Mouse (Mus musculus) ES-E14 (cell line): ENCODE results near the gene Pitpnm3. TPM values are rescaled to one million over a fixed set of nuclear protein-coding genes. Genes with fewer than 3 reads are reported as not detected.

ENCODE experiments used
- DNase-seq: peaks from one replicate; pipeline ENCODE4 v3.0.0-alpha.2; 2013; ENCODE audit warnings: low read depth, low spot score
- H3K27ac ChIP-seq: 2 replicates; pipeline ENCODE4 v1.5.1; 2012; ENCODE audit warnings: low read depth, mild to moderate bottlenecking, low read length, moderate library complexity, mixed read lengths; ENCODE audit not compliant: poor library complexity, insufficient read depth, severe bottlenecking
- H3K36me3 ChIP-seq: 2 replicates; pipeline ENCODE4 v1.6.1; 2012; ENCODE audit warnings: mild to moderate bottlenecking, low read length, moderate library complexity, mixed read lengths; ENCODE audit not compliant: control insufficient read depth, poor library complexity, insufficient read depth, severe bottlenecking
- H3K4me1 ChIP-seq, 2 experiments: fragments of 150-350 bp in 1 of 2; sonication (generic) in 1 of 2; 2 replicates each; pipeline ENCODE4 v1.6.1; 2012; ENCODE audit warnings: low read length in 2 of 2, mild to moderate bottlenecking in 1 of 2, mixed read lengths in 1 of 2; ENCODE audit not compliant: control insufficient read depth in 2 of 2, insufficient read depth in 2 of 2, poor library complexity in 1 of 2
- H3K4me3 ChIP-seq, 2 experiments: fragments of 150-350 bp in 1 of 2; sonication (generic) in 1 of 2; 2 replicates each; pipeline ENCODE4 v1.5.1; 2012; ENCODE audit warnings: low read length in 2 of 2, low read depth in 1 of 2, mild to moderate bottlenecking in 1 of 2, mixed read lengths in 1 of 2; ENCODE audit not compliant: insufficient read depth in 1 of 2, poor library complexity in 1 of 2, severe bottlenecking in 1 of 2
- H3K9ac ChIP-seq: 2 replicates; pipeline ENCODE4 v1.6.1; 2012; ENCODE audit warnings: low read depth, mild to moderate bottlenecking, low read length, mixed read lengths; ENCODE audit not compliant: poor library complexity, insufficient read depth, severe bottlenecking
- H3K9me3 ChIP-seq: fragments of 150-350 bp; sonication (generic); 2 replicates; pipeline ENCODE4 v1.6.1; 2012; ENCODE audit warnings: low read depth, mild to moderate bottlenecking, low read length; ENCODE audit not compliant: control insufficient read depth, insufficient read depth
- CHD2 ChIP-seq: IDR thresholded peaks from 2 replicates; pipeline ENCODE4 v1.6.1; 2014; ENCODE audit warnings: mild to moderate bottlenecking, low read depth, low read length, inconsistent platforms
- HCFC1 ChIP-seq: IDR thresholded peaks from 2 replicates; pipeline ENCODE4 v1.6.1; 2012; ENCODE audit warnings: low read length, inconsistent platforms, borderline replicate concordance; ENCODE audit not compliant: insufficient read depth
- MAFK ChIP-seq: IDR thresholded peaks from 2 replicates; pipeline ENCODE4 v1.6.1; 2014; ENCODE audit warnings: mild to moderate bottlenecking, low read depth, low read length, inconsistent platforms; ENCODE audit not compliant: insufficient read depth
- ZC3H11A ChIP-seq: IDR thresholded peaks from 2 replicates; pipeline ENCODE4 v1.6.1; 2012; ENCODE audit warnings: low read depth, mild to moderate bottlenecking, inconsistent platforms, low read length, borderline replicate concordance
- ZNF384 ChIP-seq: IDR thresholded peaks from 2 replicates; pipeline ENCODE4 v1.6.1; 2012; ENCODE audit warnings: low read depth, low read length, inconsistent platforms
- in situ Hi-C, 2 experiments: fragments of 600-800 bp; cut with MboI; formaldehyde crosslinking; loops; one replicate each; pipeline ENCODE4 v1.15.1; 2025; ENCODE audit warnings: low sequenced_read_pairs in 2 of 2, inconsistent platforms in 1 of 2; ENCODE audit not compliant: unreplicated experiment in 2 of 2
- total RNA-seq: library from RNA; depleted of rRNA; stranded (reverse); fragments of 300-350 nt; gene quantifications from 2 replicates; pipeline ENCODE4 v1.2.3, GENCODE M21; 2012

Gene Pitpnm3
- total RNA-seq, 1 experiment: 0.36 TPM

DNA sequence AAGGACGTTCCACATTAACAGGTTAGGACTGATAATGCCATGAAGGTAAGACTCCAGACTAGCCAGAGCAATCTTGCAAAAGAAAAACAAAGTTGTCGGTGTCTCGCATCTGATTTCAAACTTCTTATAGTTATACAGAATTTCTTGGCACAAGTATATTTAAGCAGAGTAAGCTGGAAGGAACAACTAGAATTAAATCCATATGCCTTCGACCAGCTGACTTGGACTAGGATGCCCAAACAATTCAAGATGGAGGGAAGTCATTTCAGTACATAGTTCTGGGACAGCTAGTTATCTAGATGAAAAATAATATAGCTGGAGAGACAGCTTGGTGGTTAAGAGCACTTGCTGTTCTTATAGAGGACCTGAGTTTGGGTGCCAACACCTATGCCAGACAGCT is 34.6 kb downstream of the Pitpnm3 start:
- Histone ChIP-seq H3K9me3 (no peaks in the 10 kb centered on the region), H3K9ac (no peak overlapping the region), H3K4me3 (no peak overlapping the region), H3K36me3 (no peaks in the 10 kb centered on the region), H3K4me1 (no peaks in the 10 kb centered on the region), H3K27ac (no peak overlapping the region)
- DNase-seq: no peak
- in situ Hi-C loops: no loop called here
- TF ChIP-seq MAFK: no peak
- TF ChIP-seq HCFC1: no peak
- no peak for TF ChIP-seq ZNF384
- no peak for TF ChIP-seq ZC3H11A

GRCm38 (mm10) chr11:72099181-72099580 is 36.4 kb downstream of the Pitpnm3 start:
- TF ChIP-seq MAFK (no peak), ZC3H11A (no peak), HCFC1 (no peak), CHD2 (no peak), ZNF384 (no peak)
- in situ Hi-C loops: no loop called here
- no peak overlapping the region for H3K4me3 ChIP-seq

DNA sequence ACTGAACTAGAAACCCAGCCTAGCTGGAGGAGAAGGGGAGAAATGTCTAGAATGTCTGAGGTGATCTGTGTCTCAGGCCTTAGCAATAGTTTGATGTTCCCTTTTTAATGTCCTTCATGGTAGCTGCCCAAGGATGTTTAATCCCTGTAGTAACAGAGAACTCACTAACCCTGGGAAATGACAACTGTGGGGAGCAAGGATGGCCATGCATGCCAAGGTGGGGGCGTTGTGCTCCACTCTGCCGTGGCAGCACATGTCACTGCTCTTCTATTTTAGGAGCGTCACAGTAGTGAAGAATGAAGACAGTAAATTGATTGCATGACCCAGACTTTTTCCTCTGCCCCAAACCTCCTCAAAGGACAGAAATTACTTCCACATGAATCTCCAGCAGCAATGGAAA is 37.6 kb downstream of the Pitpnm3 start:
- in situ Hi-C loops: no loop called here
- no peak for DNase-seq

More at GRCm38 (mm10) chr11:72099181-72099580, 36.4 kb downstream of the Pitpnm3 start:
- H3K27ac ChIP-seq: no peak overlapping the region
- H3K36me3 ChIP-seq: no peaks in the 10 kb centered on the region
- no peak for DNase-seq
- no peak overlapping the region for H3K9ac ChIP-seq
- H3K9me3 ChIP-seq: no peaks in the 10 kb centered on the region
- 0 out of 4 replicates have a peak, but pooled peaks cover 0 to 2% of the 10 kb centered on the region in 2 experiments for H3K4me1 ChIP-seq

GRCm38 (mm10) chr11:72095994-72096393 is 39.6 kb downstream of the Pitpnm3 start:
- no peak for DNase-seq
- no peak overlapping the region for H3K4me3 ChIP-seq
- no peaks in the 10 kb centered on the region for H3K36me3 ChIP-seq
- H3K9me3 ChIP-seq: no peaks in the 10 kb centered on the region
- H3K4me1 ChIP-seq: 0 out of 4 replicates have a peak, but pooled peaks cover 0 to 2% of the 10 kb centered on the region in 2 experiments
- no peak for TF ChIP-seq CHD2
- no peak for TF ChIP-seq MAFK
- no peak for TF ChIP-seq ZNF384
- in situ Hi-C loops: no loop called here
- no peak overlapping the region for H3K27ac ChIP-seq
- no peak overlapping the region for H3K9ac ChIP-seq

More for the DNA sequence above, 37.6 kb downstream of the Pitpnm3 start:
- no peaks in the 10 kb centered on the region for H3K9me3 ChIP-seq
- H3K36me3 ChIP-seq: no peaks in the 10 kb centered on the region
- no peak overlapping the region for H3K4me3 ChIP-seq
- TF ChIP-seq CHD2 (no peak), ZC3H11A (no peak), HCFC1 (no peak), ZNF384 (no peak), MAFK (no peak)
- no peak overlapping the region for H3K9ac ChIP-seq
- 0 out of 4 replicates have a peak, but pooled peaks cover 0 to 2% of the 10 kb centered on the region in 2 experiments for H3K4me1 ChIP-seq
- H3K27ac ChIP-seq: no peak overlapping the region

GRCm38 (mm10) chr11:72094442-72094841 is 41.1 kb downstream of the Pitpnm3 start:
- no peak overlapping the region for H3K9ac ChIP-seq
- H3K4me3 ChIP-seq: no peak overlapping the region
- no peaks in the 10 kb centered on the region for H3K9me3 ChIP-seq
- no peak for DNase-seq
- in situ Hi-C loops: no loop called here
- H3K4me1 ChIP-seq: 0 out of 4 replicates have a peak, but pooled peaks cover 0 to 2% of the 10 kb centered on the region in 2 experiments
- no peaks in the 10 kb centered on the region for H3K36me3 ChIP-seq
- TF ChIP-seq CHD2 (no peak), MAFK (no peak), HCFC1 (no peak), ZC3H11A (no peak), ZNF384 (no peak)
- no peak overlapping the region for H3K27ac ChIP-seq
